Mouse (Mus musculus) thymus, adult 2 months (tissue): Measurements from ENCODE around the gene Zbtb3.

Experiments used
- CTCF ChIP-seq: fragments of 200-500 bp; IDR thresholded peaks from 2 replicates; pipeline ENCODE4 v1.5.1; 2012; ENCODE audit warnings: mild to moderate bottlenecking, control low read depth, low read length, moderate library complexity, borderline replicate concordance; ENCODE audit not compliant: control insufficient read depth, poor library complexity, insufficient read depth; ENCODE audit errors: extremely low read depth
- POLR2A ChIP-seq: fragments of 200-500 bp; IDR thresholded peaks from 2 replicates; pipeline ENCODE4 v1.6.1; 2012; ENCODE audit warnings: mild to moderate bottlenecking, low read length, control low read depth, moderate library complexity; ENCODE audit not compliant: control insufficient read depth, poor library complexity, insufficient read depth; ENCODE audit errors: extremely low read depth

- no peak for TF ChIP-seq CTCF
- no peak for TF ChIP-seq POLR2A
Observed at GRCm38 (mm10) chr19:8803204-8803780, 937 bp downstream of the Zbtb3 start.
